Mouse (Mus musculus) liver, embryonic 16.5 days (tissue): ENCODE data around the gene Spata25. TPM values are rescaled to one million over a fixed set of nuclear protein-coding genes. Genes with fewer than 3 reads are reported as not detected.
"Not testable (repeated sequence)": the region's sequence is repeated elsewhere in the genome, so short reads cannot be mapped to it uniquely, and the experiment has no call there.

Experiments
- ATAC-seq: fragments of 200-750 bp; cut with Nextera tagmentation; 2 replicates; pipeline ENCODE4 v1.8.0; 2017; ENCODE audit warnings: low read depth, mild to moderate bottlenecking, moderate number of reproducible peaks, moderate library complexity
- H3K27ac ChIP-seq: fragments of 300-500 bp; sonication (generic); 2 replicates; pipeline ENCODE4 v1.5.1; 2014; ENCODE audit warnings: mild to moderate bottlenecking, low read length
- H3K27me3 ChIP-seq: fragments of 300-500 bp; sonication (generic); 2 replicates; pipeline ENCODE4 v1.6.1; 2014; ENCODE audit warnings: low read depth, low read length, mixed read lengths; ENCODE audit not compliant: control insufficient read depth, insufficient read depth
- H3K36me3 ChIP-seq: fragments of 300-500 bp; sonication (generic); 2 replicates; pipeline ENCODE4 v1.6.1; 2014; ENCODE audit warnings: mild to moderate bottlenecking; ENCODE audit not compliant: control insufficient read depth, insufficient read depth
- H3K4me1 ChIP-seq: fragments of 300-500 bp; sonication (generic); 2 replicates; pipeline ENCODE4 v1.6.1; 2014; ENCODE audit warnings: low read depth, low read length, mixed read lengths; ENCODE audit not compliant: control insufficient read depth
- H3K4me2 ChIP-seq: fragments of 300-500 bp; sonication (generic); 2 replicates; pipeline ENCODE4 v1.6.1; 2014; ENCODE audit warnings: low read depth, low read length, mixed read lengths
- H3K4me3 ChIP-seq: fragments of 300-500 bp; sonication (generic); 2 replicates; pipeline ENCODE4 v1.5.1; 2014; ENCODE audit warnings: low read depth, mild to moderate bottlenecking, low read length
- H3K9ac ChIP-seq: fragments of 300-500 bp; sonication (generic); 2 replicates; pipeline ENCODE4 v1.6.1; 2014; ENCODE audit warnings: low read depth, low read length
- H3K9me3 ChIP-seq: fragments of 300-500 bp; sonication (generic); replicated peaks from 2 replicates; pipeline ENCODE4 v1.6.1; 2016; ENCODE audit warnings: low read length; ENCODE audit not compliant: control insufficient read depth
- WGBS: fragments of 180-500 bp; shearing (Covaris S2); extraction: QIAGEN DNeasy Blood & Tissue Kit; methylation state at CpG from one replicate; pipeline ENCODE4 v1.1.7; 2014; ENCODE audit not compliant: insufficient replicate concordance; 5-methylcytosine and 5-hydroxymethylcytosine counted together
- polyA plus RNA-seq: library from polyadenylated mRNA; unstranded; fragments of >200 nt; fragmentation: Nextera tagmentation; extraction: Ambion mirVana; gene quantifications from 2 replicates; pipeline ENCODE4 v1.2.1, GENCODE M21; 2015

Spata25 gene
- polyA plus RNA-seq, 1 experiment from 2014 or later: not detected

DNA sequence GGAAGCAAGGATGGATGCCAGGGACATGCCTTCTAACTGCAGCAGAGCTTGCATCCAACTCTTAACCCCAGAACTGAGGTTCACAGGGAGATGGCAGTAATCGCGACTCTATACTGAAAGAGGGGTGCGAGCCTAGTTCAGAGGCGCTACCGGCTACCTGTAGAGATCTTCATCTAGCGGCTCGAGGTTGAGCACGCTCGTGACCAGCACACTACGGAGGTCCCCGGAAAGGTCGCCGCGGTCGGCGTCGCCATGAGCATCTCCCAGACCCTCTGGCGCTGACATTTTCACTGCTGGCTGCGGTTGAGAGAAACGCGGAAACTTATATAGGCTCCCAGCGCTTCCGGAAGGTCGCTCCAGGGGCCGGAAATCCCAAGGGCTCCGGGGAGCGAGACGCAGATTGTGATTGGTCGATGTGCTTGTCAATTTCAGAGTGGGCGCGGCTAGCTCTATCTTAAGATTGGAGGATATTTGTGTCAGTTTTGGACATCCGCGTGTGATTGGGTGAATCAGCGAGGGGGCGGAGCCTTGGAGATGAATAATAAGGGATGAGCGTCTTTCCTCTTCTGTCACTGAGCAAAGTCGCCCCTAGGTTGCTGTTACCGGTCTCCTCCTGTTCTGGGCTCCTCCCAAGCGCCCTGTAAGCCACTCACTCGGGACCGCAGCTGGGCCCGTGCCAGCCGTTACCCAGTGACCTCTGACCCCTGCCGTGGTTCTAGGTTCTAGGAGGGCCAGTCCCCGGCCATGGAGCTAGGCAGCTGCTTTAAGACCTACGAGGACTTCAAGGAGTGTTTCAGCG is 23.6 kb downstream of the Spata25 start, which contains the start of the genes Acot8 and Zswim3:
Gene Acot8 (minus strand): TSS at position 350 of the 799 bp plus-strand sequence.
Gene Zswim3 (plus strand): TSS at position 566 of the 799 bp plus-strand sequence.
- ATAC-seq: peak; percentile 91
- peak within 1 kb of the TSS; percentile 96 for H3K4me3 ChIP-seq
- 0% methylated on average over 47 of the region's 47 CpGs for WGBS
- peak within 1 kb of the TSS; percentile 95 for H3K9ac ChIP-seq
- peaks cover 28% of the 10 kb centered on the region for H3K4me1 ChIP-seq
- peaks cover 13% of the 10 kb centered on the region for H3K36me3 ChIP-seq
- no peaks in the 10 kb centered on the region for H3K9me3 ChIP-seq
- no peaks in the 10 kb centered on the region for H3K27me3 ChIP-seq
- H3K4me2 ChIP-seq: peak within 1 kb of the TSS; percentile 93
- H3K27ac ChIP-seq: peak within 1 kb of the TSS; percentile 100

DNA sequence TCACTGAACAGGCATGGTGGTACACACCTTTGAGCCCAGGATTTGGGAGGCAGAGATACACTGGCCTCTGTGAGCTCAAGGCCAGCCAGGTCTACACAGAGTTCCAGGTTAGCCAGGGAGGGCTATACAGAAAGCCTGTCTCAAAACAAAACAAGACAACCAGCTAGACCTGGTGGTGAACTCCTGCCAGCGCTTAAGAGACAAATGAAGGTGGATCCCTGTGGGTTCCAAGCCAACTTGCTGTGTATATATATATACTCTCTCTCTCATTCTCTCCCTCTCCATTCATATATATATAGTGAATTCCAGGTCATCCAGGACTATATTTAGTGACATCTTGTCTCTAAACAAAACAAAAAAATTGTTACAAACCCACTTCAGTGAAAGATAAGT is 24.4 kb downstream of the Spata25 start:
- Histone ChIP-seq H3K4me1 (peaks cover 28% of the 10 kb centered on the region), H3K9ac (peak overlapping the region; percentile 93), H3K4me2 (peak overlapping the region; percentile 63), H3K4me3 (peak overlapping the region; percentile 96), H3K27ac (peak overlapping the region; percentile 93), H3K27me3 (no peaks in the 10 kb centered on the region), H3K9me3 (no peaks in the 10 kb centered on the region), H3K36me3 (peaks cover 15% of the 10 kb centered on the region)
- 60% methylated on average over 1 of the region's 1 CpGs for WGBS
- ATAC-seq: no peak

DNA sequence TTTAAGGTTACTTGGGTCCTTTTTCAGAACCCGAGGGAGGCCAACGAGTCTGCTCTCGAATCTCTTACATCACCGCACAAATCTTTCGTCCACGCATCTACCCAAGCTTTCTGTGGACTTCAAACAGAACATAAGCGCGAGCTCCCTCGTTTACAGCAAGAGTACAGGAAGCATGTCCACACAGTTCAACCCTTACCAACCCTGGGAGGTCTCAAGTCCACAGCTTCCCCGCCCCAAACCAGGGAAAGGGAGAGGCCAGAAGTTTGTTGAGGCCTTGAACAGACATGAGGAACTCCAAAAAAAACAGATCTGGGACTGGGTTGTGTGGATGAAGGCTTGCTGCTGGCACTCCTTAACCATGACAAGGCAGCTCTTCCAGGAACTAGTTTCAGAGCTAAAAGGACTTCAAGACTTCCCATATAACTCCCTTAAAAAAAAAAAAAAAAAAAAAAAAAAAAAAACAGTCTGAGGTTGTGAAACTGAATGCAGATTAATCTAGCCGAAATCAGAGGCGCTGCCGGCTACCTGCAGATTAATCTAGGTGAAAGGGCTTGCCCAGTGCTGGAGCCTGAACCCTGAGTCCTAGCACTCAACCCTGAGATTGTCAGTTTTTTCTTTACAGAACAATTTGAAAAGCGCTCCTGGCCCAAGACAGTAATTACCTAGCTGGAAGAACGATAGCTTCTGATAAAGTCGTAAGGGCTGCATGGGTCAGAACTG is 25.0 kb downstream of the Spata25 start:
- H3K9ac ChIP-seq: peak overlapping the region; percentile 93
- H3K4me3 ChIP-seq: peak overlapping the region; percentile 96
- WGBS: 67% methylated on average over 16 of the region's 16 CpGs
- peaks cover 28% of the 10 kb centered on the region for H3K4me1 ChIP-seq
- ATAC-seq: no peak
- H3K36me3 ChIP-seq: peaks cover 15% of the 10 kb centered on the region
- H3K27ac ChIP-seq: no peak overlapping the region
- H3K9me3 ChIP-seq: no peaks in the 10 kb centered on the region
- H3K27me3 ChIP-seq: no peaks in the 10 kb centered on the region
- H3K4me2 ChIP-seq: peak overlapping the region; percentile 63

DNA sequence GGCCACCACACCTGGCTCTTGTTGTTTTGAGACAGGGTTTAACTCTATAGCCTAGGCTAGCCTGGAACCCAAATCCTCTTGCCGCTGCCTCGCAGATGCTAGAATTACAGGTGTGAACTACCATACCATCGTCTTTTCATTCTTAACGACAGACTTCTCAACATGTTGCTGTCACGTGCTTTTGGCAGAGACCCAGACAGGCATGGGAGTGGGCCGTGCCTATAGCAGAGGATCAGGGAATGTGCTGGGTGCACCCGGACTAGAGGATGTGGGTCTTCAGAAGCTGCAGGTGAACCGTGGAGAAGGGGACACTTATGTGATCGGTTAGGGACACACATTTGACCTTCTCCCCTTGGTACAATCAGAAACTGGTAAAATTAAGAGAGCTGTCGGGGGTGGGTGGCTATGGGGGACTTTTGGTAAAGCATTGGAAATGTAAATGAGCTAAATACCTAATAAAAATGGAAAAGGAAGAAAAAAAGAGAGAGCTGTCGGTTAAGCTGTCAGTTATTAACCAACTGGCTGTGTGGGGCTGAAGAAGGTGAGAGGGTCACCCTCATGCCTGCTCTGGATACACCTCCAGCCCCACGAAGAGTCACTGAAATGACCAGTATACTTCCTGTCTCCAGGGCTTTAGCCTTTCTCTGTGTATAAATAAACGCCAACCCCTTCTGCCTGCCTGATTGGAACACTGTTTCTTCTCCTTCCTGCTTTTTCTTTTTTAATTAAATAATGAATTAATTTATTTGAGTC is 27.9 kb downstream of the Spata25 start:
- H3K4me1 ChIP-seq: peaks cover 15% of the 10 kb centered on the region
- no peak overlapping the region for H3K4me3 ChIP-seq
- peaks cover 26% of the 10 kb centered on the region for H3K36me3 ChIP-seq

DNA sequence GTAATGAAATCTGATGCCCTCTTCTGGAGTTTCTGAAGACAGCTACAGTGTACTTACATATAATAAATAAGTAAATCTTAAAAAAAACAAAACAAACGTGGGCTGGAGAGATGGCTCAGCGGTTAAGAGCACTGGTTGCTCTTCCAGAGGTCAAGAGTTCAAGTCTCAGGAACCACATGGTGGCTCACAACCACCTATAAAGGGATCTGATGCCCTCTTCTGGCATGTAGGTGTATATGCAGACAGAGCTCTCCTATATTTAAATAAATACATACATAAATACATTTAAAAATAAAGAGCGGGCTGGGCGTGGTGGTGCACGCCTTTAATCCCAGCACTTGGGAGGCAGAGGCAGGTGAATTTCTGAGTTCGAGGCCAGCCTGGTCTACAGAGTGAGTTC is 29.8 kb downstream of the Spata25 start:
- not testable (repeated sequence) for H3K27ac ChIP-seq, H3K9me3 ChIP-seq, H3K9ac ChIP-seq, H3K4me3 ChIP-seq, H3K27me3 ChIP-seq, ATAC-seq, H3K4me2 ChIP-seq
- H3K4me1 ChIP-seq: peaks cover 12% of the 10 kb centered on the region
- peaks cover 32% of the 10 kb centered on the region for H3K36me3 ChIP-seq
- WGBS: 56% methylated on average over 6 of the region's 6 CpGs

More for the DNA sequence above, 27.9 kb downstream of the Spata25 start:
- H3K27me3 ChIP-seq: no peaks in the 10 kb centered on the region
- no peak overlapping the region for H3K4me2 ChIP-seq
- H3K27ac ChIP-seq: no peak overlapping the region
- H3K9ac ChIP-seq: no peak overlapping the region
- WGBS: 84% methylated on average over 13 of the region's 13 CpGs
- no peaks in the 10 kb centered on the region for H3K9me3 ChIP-seq
- no peak for ATAC-seq

DNA sequence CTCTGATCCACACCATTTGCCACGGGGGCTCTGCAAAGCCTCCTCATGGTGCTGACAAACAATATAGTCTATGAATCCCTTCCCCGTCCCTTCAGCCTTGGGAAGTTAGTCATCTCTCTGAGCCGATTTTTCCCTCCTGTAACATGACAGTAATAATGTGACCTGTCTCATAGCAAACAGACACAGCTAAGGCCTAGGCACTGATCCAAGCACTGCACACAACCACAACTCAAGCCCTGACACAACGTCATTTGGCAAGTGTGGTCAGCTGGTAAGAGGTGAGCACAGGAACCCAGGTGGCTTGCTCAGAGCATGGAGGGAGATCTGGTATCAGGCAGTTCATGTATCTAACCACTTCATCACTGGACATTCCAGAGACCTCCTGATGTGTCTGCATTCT is 32.5 kb downstream of the Spata25 start:
- Histone ChIP-seq H3K4me3 (no peak overlapping the region), H3K9ac (no peak overlapping the region), H3K36me3 (peaks cover 37% of the 10 kb centered on the region), H3K27ac (no peak overlapping the region), H3K9me3 (no peaks in the 10 kb centered on the region), H3K4me2 (no peak overlapping the region), H3K27me3 (no peaks in the 10 kb centered on the region), H3K4me1 (peaks cover 2% of the 10 kb centered on the region)
- ATAC-seq: no peak
- WGBS: 73% methylated on average over 4 of the region's 4 CpGs

DNA sequence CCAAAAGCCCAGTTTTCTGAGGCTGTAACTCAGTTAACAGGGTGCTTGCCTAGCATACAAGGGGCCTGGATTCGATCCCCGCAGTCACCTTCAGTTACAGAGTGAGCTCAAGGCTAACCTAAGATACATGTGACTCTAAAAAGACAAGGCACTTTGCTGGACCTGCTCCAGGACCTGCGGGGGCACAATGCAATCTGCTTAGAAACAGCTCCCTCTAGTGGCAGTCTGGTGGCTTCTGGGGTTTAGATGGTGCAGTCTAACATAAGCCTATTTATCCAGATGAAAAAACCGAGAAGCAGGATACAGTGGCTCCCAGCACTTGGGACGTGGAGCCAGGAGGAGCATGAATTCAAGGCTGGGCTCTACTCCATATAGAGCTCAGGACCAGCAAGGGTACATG is 34.0 kb downstream of the Spata25 start:
- peaks cover 5% of the 10 kb centered on the region for H3K4me1 ChIP-seq

DNA sequence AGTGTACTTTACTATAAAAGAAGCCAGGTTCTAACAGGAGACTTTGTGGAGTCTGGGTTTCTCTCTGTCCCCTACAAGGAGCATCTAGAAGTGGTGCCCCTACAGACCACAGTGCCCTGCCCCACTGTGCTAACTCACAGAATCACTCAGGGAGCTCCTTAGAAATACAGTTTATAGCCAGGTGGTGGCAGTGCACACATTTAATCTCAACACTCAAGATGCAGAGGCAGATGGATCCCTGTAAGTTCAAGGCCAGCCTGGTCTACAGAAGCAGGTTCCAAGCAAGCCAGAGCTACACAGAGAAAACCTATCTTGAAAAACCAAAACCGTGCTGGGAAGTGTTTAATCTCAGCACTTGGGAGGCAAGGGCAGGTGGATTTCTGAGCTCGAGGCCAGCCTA is 34.6 kb downstream of the Spata25 start:
- 78% methylated on average over 2 of the region's 2 CpGs for WGBS
- no peak for ATAC-seq
- Histone ChIP-seq H3K4me1 (peaks cover 8% of the 10 kb centered on the region), H3K9me3 (no peaks in the 10 kb centered on the region), H3K27ac (no peak overlapping the region), H3K4me3 (no peak overlapping the region), H3K4me2 (no peak overlapping the region), H3K36me3 (peaks cover 34% of the 10 kb centered on the region), H3K27me3 (no peaks in the 10 kb centered on the region), H3K9ac (no peak overlapping the region)

More for the DNA sequence above, 34.0 kb downstream of the Spata25 start:
- no peak overlapping the region for H3K27ac ChIP-seq
- H3K36me3 ChIP-seq: peaks cover 38% of the 10 kb centered on the region
- 26% methylated on average over 5 of the region's 5 CpGs for WGBS
- H3K27me3 ChIP-seq: no peaks in the 10 kb centered on the region
- ATAC-seq: peak; percentile 74
- no peaks in the 10 kb centered on the region for H3K9me3 ChIP-seq
- H3K9ac ChIP-seq: no peak overlapping the region
- no peak overlapping the region for H3K4me2 ChIP-seq
- no peak overlapping the region for H3K4me3 ChIP-seq
